Mouse (Mus musculus): Measurements from ENCODE around the gene Tusc2.
"Not testable (repeated sequence)": the region's sequence is repeated elsewhere in the genome, so short reads cannot be mapped to it uniquely, and the experiment has no call there.

The Tusc2 gene

DNA sequence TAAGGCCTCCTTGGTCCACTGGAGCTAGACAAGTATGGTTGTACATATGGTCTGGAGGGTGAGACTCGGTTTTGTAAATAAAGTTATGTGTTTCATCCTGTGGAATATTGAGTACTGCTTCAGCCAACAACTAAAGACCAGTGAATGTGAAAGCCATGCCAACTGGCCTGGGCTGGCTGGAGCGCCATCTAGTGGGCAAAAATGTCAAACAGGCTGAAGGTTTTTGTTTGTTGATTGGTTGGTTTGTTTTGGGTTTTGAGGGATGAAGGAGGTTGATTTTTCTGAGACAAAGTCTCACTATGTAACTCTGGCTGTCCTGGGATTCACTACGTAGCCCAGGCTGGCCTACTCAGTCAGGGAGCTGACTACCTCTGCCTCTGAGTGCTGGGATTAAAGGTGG lies 17.5 kb upstream of the Tusc2 start:
- peak; percentile 96 for DNase-seq

GRCm38 (mm10) chr9:107547026-107547425 lies 16.0 kb upstream of the Tusc2 start, which contains the start of gene Zmynd10:
Gene Zmynd10, plus strand, starts transcription at chr9:107547298.
- DNase-seq, result peak; percentile 99

DNA sequence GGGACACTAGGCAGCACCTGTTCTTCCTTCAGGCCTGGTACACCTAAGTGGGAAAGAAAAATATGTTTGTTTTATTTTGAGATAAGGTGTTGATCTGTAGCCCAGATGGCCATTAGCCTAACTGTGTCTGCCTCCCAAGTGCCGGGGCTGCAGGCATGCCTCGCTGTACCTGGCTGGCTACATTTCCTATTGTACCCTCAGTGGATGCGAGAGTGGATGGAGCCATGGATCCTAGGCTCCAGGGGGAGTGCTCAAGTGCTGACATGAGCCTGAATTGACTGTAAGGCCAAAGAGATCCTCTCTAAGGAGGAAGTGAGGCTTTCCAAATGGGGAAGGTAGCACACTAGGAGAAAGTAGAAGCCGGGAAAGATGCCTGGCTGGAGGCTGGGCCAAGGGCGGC lies 15.1 kb upstream of the Tusc2 start:
- DNase-seq, result peak; percentile 91

GRCm38 (mm10) chr9:107548820-107549219 lies 14.2 kb upstream of the Tusc2 start:
- peak; percentile 92 for DNase-seq

GRCm38 (mm10) chr9:107549297-107550074 lies 13.6 kb upstream of the Tusc2 start:
- DNase-seq, result peak; percentile 94

- peak; percentile 96 for DNase-seq
Observed at GRCm38 (mm10) chr9:107550491-107551116, 12.5 kb upstream of the Tusc2 start.

- peak; percentile 98 for DNase-seq
Observed at GRCm38 (mm10) chr9:107551117-107551889, 11.8 kb upstream of the Tusc2 start, which contains the start of gene Rassf1. Gene Rassf1, plus strand, starts transcription at chr9:107551555.

GRCm38 (mm10) chr9:107551890-107552355 lies 11.1 kb upstream of the Tusc2 start:
- DNase-seq, result no peak

GRCm38 (mm10) chr9:107552690-107553393 lies 10.2 kb upstream of the Tusc2 start:
- DNase-seq, result peak; percentile 94

DNA sequence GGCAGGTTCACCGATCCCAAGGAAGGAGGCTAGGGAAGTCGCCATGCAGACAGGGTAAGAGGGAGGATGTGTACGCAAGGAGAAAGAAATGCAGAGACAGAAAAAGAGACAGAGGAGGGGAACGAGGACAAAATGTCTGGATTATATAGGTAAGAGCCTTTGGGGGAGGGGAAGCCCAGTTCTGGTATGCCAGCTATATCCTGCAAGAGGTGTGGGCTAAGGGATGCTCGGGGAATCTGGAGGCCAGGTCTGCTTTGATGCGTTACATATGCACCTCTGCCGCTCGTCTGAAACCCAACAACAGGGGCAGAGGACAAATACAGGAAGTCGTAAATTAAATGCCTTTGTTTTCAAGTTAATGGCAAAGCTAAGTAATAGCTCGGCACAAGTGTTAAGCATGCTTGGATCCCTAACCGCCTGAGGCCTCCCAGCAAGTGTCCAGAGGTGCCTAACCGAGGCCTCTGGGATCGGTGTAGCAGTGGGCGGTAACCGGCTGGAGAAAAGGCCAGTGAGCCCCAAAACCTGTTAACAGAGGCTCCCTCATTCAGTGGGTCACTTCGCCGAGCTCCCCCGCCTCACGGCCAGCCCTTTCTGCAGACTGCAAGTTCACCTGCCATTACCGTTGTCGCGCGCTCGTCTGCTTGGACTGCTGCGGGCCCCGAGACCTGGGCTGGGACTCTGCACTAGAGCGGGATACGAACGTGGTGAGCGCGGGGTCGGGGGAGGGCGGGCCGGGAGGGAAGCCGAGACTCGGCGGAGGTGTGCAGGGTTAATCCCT lies 9.3 kb upstream of the Tusc2 start:
- peak; percentile 95 for DNase-seq

DNA sequence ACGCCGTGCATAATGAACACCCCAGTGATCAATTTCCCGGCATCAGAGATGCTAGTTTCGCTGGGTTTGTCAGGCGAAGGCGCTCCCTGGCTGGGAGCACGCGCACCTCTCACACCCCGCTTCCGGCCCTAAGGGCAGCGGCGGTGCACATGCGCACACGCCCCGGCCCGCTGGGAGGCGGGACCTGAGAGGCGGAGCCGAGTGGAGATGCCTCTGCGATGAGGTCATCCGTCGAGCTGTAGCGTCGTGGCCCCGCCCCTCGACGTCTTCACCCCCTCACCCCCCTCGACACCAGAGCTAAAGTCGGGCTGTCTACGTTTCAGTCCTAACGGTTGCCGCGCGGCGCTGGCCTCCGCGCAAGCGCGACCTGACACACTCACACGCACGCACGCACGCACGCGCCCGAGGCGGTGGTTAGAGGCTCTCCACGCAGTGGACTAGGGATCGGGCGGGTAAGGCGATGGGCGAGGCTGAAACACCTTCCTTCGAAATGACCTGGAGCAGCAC lies 8.7 kb upstream of the Tusc2 start:
- DNase-seq, result peak; percentile 100

DNA sequence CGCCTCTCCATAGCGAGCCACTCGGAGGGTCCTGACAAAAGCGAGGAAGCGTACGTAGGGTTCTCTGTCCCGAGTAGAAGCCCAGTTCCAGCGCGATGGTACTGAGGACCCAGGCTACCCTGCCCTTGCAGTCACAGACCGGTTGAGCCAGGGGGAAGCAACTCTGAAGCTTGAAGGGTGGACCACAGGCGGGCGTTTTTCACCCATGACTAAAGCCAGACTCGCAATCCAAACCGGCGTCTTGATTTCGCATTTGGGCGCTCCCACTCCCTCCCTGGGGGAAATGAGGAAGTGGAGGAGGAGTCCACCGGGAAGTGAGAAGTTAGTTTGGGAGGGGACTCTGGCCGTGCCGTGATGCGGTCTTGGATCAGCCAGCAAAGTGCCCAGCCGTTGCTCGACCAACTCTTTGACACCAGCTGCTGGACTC lies 8.0 kb upstream of the Tusc2 start:
- peak; percentile 99 for DNase-seq

- DNase-seq, result no peak
Observed at GRCm38 (mm10) chr9:107555701-107556100, 7.4 kb upstream of the Tusc2 start.

DNA sequence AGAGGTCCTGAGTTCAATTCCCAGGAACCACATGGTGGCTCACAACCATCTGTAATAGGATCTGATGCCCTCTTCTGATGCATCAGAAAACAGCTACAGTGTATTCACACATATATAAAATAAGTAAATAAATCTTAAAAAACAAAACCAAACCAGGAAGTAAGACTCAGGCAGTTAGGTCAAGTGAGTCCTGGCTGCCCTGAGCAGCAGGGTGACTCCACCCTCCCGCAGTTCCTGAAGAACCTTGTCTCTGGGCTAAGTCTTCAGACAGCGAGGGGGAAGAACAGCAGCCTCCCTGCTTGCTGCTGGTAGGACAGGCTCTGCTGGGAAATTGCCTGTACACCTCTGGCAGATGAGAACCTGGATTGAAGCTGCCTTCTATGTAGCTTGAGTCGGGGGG lies 6.7 kb upstream of the Tusc2 start:
- no peak for DNase-seq

- DNase-seq, result not testable (repeated sequence)
Observed at GRCm38 (mm10) chr9:107565556-107565955, 2.5 kb downstream of the Tusc2 start.

DNA sequence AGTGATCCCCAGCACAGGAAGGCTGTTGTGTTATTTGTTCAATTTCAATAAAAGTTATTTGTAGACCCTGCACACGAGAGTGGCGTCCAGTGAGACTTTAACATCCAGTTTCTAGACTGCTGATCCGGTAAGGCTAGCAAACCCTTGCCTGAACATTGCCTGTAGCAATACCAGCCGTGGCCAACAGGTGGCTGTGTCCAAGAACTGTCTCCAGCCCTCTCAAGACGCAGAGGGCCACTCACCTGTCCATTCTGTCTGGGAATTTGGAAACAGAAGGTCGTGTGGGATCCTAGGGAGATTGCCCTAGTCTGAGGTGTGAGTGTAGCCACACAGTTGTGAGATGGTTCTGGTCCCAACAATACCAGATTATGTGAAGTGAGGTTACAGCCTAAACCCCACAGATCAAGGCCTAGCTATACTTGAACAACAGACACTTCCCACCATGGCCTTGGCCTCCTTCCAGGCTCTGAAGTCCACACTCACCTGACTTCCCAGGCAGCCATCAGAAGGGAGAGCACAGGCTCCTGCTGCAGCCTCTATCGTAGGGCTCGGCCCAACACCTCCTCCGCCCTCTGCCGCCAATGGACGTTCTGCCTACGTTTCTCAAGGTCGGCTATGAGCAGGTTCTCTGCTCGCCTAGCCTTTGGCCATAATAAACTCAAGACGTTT lies 3.1 kb downstream of the Tusc2 start:
- DNase-seq, result peak; percentile 98

DNA sequence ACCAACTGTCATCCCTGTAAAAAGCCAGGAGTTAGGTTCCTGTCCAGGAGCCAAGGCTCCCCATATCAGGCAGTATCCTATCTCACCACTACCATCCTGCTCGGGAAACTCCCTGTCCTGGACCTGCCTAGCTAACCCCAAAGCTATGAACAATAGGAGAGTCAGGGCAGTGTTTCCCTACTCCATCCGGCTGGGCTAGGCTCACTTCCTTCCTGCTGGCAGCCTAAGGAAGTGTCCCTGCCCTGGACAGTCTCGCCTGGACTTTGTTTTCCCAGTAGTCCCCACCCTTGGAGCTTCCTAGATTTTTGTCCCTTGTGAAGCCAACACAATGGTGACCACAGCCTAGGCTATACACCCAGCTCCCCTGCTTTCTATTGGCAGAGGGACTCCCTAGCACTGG lies 3.8 kb downstream of the Tusc2 start:
- peak; percentile 99 for DNase-seq

GRCm38 (mm10) chr9:107567702-107568319 lies 4.8 kb downstream of the Tusc2 start, which contains the start of gene Hyal2:
Gene Hyal2, plus strand, starts transcription at chr9:107567945.
- DNase-seq, result peak; percentile 98

GRCm38 (mm10) chr9:107568331-107569261 lies 5.5 kb downstream of the Tusc2 start:
- peak; percentile 99 for DNase-seq
